Mouse (Mus musculus): ENCODE data around the gene Socs2. TPM values are rescaled to one million over a fixed set of nuclear protein-coding genes. Genes with fewer than 3 reads are reported as not detected.

The Socs2 gene
- polyA plus RNA-seq, 1 experiment, result 83.1 TPM

DNA sequence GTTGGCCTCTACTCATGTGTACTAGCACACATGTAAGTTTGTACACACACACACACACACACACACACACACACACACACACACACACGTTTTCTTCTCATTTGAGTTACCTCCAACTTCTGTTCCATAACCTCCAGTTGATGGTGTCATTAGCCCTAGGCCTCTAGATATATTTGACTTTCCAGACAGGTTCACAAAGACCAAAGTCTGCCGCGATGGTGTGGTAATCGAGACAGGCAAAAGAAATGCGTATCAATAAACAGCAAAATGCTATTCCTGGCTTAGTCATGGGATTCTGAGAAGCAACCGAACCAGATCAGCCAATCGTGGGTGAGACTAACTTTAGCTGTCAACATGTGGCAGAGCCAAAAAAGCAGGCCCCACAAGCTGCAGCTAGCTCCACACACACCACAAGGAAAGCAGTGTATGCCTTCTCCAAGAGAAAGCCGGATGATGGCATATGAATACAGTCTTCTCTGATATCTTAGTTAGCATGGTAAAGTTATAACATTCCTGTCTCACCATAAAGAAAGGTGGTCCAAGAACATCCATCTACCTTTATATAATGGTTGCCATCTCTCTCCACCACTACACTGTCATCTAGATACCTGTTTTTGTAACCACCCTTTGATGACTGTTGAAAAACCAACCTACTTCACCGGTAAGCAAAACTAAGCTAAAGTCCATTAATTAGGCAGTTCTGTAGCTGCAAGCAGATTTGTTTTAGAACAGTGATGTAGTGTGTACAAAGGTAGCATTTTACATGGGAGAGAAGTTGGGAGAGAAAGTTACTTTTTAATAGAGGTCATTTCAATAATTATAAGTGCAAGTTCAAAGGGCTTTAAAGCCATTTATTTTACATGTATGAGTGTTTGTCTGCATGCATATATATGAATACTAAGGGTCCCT lies 9.5 kb upstream of the Socs2 start:
- Histone ChIP-seq H3K4me3 (replicated peaks; ENCODE audit: extremely low read depth, low read depth, low read length) (no peak overlapping the region), H3K4me1 (ENCODE audit: control insufficient read depth, insufficient read depth, low read length) (no peaks in the 10 kb centered on the region)
- no peak for DNase-seq
- TF ChIP-seq CTCF (IDR thresholded peaks at IDR 0.05; ENCODE audit: insufficient read depth, low read length), result no peak
- no peak for TF ChIP-seq POLR2A (IDR thresholded peaks at IDR 0.05; ENCODE audit: borderline replicate concordance, extremely low read depth, low read depth, low read length)
- 90% methylated on average over 9 of the region's 9 CpGs for WGBS

DNA sequence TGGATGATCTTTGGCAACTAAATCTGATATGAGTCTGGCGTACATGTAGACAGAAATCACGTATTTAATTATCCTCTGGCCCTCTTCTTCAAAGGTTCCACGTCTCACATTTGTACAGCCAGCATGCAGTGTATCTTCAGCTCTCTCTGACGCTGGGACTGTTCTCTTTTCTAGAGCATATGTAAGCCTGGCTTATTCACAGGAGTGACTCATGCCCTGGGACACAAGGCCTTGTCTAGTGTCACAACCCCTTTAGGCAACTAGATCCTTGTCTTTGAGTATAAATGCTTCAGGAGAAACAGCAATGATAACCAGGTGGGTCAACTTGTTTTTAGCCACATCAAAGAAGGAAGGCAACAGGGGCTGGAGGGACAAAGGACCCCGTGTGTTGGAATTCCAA lies 5.7 kb upstream of the Socs2 start:
- TF ChIP-seq CTCF (IDR thresholded peaks at IDR 0.05; ENCODE audit: insufficient read depth, low read length), result no peak
- no peak for TF ChIP-seq POLR2A (IDR thresholded peaks at IDR 0.05; ENCODE audit: borderline replicate concordance, extremely low read depth, low read depth, low read length)
- WGBS, result 89% methylated on average over 5 of the region's 5 CpGs
- no peak for DNase-seq
- H3K4me3 ChIP-seq (replicated peaks; ENCODE audit: extremely low read depth, low read depth, low read length), result no peak overlapping the region
- H3K4me1 ChIP-seq (ENCODE audit: control insufficient read depth, insufficient read depth, low read length), result peaks cover 3% of the 10 kb centered on the region; the same call in 1 of the 2 replicates

DNA sequence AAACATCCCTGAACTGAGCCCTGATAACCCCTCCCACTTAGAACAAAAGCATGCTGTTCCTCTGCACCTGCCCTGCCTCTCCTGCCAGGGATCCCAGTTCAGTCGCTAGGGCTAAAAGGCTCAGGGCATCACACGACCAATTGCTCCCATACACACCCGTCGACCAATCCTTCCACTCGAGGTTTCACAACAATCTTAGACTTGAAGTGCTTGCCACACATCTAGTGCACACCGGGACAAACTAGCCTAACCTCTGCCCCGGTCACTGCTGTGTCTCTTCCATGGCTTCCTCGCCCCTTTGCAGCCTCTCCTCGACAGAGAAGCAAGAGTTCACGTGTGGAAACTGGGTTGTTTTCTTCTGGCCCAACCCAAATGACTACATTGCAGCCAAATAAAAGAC lies 3.3 kb upstream of the Socs2 start:
- no peak overlapping the region for H3K4me3 ChIP-seq (replicated peaks; ENCODE audit: extremely low read depth, low read depth, low read length)
- peaks cover 3% of the 10 kb centered on the region; the same call in 1 of the 2 replicates for H3K4me1 ChIP-seq (ENCODE audit: control insufficient read depth, insufficient read depth, low read length)
- DNase-seq, result no peak
- 69% methylated on average over 10 of the region's 10 CpGs for WGBS
- no peak for TF ChIP-seq CTCF (IDR thresholded peaks at IDR 0.05; ENCODE audit: insufficient read depth, low read length)

DNA sequence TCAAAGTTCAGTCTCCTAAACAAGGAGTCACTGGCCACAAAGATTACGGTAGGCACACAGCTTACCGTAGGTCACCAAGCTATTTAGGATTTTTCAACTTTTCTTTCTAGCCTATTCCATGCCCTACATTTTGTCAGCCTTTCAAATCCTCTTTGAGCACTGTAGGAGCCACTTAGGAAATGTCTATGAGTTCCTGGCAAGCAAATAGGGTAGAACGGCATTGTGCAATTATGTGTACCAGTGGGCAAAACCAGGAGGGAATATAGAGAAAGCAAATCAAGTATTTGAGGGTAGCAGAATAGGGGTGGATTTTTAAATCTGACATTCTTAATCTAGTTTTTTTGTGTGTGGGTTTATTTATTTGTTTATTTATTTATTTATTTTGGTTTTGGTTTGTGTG lies 2.7 kb upstream of the Socs2 start:
- Histone ChIP-seq H3K4me3 (replicated peaks; ENCODE audit: extremely low read depth, low read depth, low read length) (no peak overlapping the region), H3K4me1 (ENCODE audit: control insufficient read depth, insufficient read depth, low read length) (peaks cover 3% of the 10 kb centered on the region; the same call in 1 of the 2 replicates)
- no peak for DNase-seq
- 79% methylated on average over 3 of the region's 3 CpGs for WGBS
- TF ChIP-seq CTCF (IDR thresholded peaks at IDR 0.05; ENCODE audit: insufficient read depth, low read length), result no peak
- no peak for TF ChIP-seq POLR2A (IDR thresholded peaks at IDR 0.05; ENCODE audit: borderline replicate concordance, extremely low read depth, low read depth, low read length)

DNA sequence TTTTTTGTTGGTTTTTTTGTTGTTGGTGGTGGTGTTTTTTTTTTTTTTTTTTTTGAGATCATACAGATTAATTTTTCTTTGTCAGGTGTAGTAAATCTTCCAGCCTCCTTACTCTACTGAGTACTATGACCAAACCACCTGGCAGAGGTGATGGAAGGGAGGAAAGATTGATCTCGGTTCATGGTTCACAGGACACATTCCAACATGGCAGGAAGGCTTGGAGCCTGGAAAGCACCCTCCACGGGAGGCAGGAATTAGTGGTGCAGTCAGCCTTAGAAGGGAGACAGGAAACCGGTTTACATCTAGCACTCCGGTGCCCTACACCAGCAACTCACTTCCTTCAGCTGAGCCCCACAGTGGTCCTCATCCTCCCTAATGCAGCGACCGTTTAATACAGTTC lies 1.7 kb upstream of the Socs2 start:
- WGBS, result 62% methylated on average over 6 of the region's 6 CpGs
- TF ChIP-seq POLR2A (IDR thresholded peaks at IDR 0.05; ENCODE audit: borderline replicate concordance, extremely low read depth, low read depth, low read length) (no peak), CTCF (IDR thresholded peaks at IDR 0.05; ENCODE audit: insufficient read depth, low read length) (no peak)
- no peak for DNase-seq
- H3K4me3 ChIP-seq (replicated peaks; ENCODE audit: extremely low read depth, low read depth, low read length), result no peak overlapping the region
- peaks cover 3% of the 10 kb centered on the region; the same call in 1 of the 2 replicates for H3K4me1 ChIP-seq (ENCODE audit: control insufficient read depth, insufficient read depth, low read length)

DNA sequence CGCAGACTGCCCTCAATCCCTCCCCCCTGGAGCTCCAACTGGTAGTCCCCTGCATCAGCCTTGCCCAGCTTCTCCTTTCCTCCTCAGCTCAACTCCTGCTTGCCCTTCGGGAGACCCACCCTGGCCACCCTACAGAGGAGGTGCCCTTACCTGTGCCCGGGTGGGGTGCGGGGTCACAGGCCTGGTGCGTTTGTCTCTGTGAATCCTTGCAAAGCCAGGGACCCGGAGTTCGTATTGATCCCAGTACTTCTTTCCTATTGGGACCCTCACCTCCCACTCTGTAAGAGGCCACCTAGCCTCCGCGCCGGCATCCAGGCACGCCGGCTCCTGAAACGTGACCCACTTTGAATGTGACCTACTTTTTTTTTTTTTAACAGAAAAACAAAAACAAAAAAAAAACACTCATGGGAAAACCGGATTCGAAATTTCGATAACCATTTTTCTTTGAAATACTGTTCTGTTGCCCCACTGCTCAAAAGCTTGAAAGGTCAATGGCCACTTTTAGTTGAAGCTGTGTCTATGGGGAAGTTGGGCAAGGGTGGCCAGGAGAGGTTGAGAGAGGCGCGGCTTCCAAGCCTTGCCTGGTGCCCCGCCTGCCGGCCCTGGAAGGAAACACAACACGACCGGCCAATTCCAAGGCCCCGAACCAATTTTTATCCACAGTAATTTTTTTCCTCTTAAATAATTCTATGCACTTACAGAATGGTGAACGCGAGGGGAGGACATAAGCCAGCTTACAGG lies 686 bp upstream of the Socs2 start:
- no peak for TF ChIP-seq POLR2A (IDR thresholded peaks at IDR 0.05; ENCODE audit: borderline replicate concordance, extremely low read depth, low read depth, low read length)
- TF ChIP-seq CTCF (IDR thresholded peaks at IDR 0.05; ENCODE audit: insufficient read depth, low read length), result peak; percentile 74
- DNase-seq, result peak; percentile 78
- Histone ChIP-seq H3K4me3 (replicated peaks; ENCODE audit: extremely low read depth, low read depth, low read length) (peak overlapping the region; percentile 58), H3K4me1 (ENCODE audit: control insufficient read depth, insufficient read depth, low read length) (peaks cover 3% of the 10 kb centered on the region; the same call in 1 of the 2 replicates)
- 2% methylated on average over 25 of the region's 25 CpGs for whole genome bisulfite sequencing

DNA sequence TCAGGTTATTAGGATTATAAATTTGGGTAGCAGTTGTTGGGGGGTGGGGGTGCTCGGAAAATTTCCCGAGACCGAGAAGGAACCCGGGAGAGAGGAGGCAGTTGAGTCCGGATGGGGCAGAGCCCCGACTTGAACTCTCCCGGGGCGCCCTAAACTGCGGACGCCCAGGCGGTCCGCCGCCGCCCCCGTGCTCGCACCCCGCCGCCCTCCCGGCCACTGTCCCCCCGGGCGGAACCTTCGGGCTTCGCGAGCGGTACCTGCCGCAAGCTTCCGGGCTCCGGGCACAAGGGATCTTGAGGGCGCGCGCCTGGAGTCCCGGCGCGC lies 657 bp downstream of the Socs2 start:
- DNase-seq, result no peak
- WGBS, result 1% methylated on average over 34 of the region's 34 CpGs
- Histone ChIP-seq H3K4me3 (replicated peaks; ENCODE audit: extremely low read depth, low read depth, low read length) (peak overlapping the region; percentile 85), H3K4me1 (ENCODE audit: control insufficient read depth, insufficient read depth, low read length) (peaks cover 3% of the 10 kb centered on the region; the same call in 1 of the 2 replicates)
- TF ChIP-seq CTCF (IDR thresholded peaks at IDR 0.05; ENCODE audit: insufficient read depth, low read length), result no peak
- TF ChIP-seq POLR2A (IDR thresholded peaks at IDR 0.05; ENCODE audit: borderline replicate concordance, extremely low read depth, low read depth, low read length), result no peak

DNA sequence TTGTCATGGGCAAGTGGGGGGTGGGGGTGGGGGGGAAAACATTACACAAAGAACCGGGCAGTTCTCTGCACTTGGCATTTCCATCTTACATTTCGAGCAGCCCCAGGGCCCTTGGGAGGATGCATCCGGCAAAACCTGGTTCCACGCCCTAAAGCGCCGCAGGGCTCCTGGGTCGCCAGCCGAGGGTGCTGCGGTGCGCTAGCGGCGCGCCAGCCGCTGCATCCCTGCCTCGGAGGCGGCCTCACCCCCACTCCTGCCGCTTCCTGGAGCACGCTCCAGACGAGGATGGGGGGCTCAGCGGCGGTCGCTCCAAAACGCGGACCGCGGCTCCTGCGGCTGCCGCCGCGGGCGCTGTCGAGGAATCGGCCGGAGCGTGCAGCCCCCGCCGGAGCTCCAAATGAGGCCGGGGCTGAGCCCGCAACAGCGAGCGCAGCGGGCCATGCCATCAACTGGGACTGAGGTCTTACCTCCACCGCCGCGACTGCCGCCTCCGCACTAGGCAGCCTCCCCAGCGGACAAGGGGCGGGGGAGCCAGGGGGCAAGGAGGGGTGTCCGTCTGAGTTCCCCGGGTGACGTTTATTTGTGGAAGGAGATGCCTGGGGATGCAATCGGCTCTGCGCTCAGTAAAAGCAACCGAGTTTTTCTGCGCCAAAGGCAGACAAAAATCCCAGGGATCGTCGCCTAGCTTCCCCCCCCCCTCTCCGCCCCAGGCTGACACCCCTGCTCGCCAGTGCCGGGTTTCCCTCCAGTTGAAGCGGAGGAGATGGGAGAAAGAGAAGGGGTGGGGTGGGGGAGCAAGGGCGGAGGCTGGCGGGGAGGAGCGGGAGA lies 1.2 kb downstream of the Socs2 start:
- WGBS, result under 1% methylated on average over 65 of the region's 65 CpGs
- peak overlapping the region; percentile 85 for H3K4me3 ChIP-seq (replicated peaks; ENCODE audit: extremely low read depth, low read depth, low read length)
- TF ChIP-seq CTCF (IDR thresholded peaks at IDR 0.05; ENCODE audit: insufficient read depth, low read length), result no peak
- TF ChIP-seq POLR2A (IDR thresholded peaks at IDR 0.05; ENCODE audit: borderline replicate concordance, extremely low read depth, low read depth, low read length), result peak; percentile 36; the same call in 1 of the 2 replicates
- peak; percentile 75 for DNase-seq
- H3K4me1 ChIP-seq (ENCODE audit: control insufficient read depth, insufficient read depth, low read length), result peaks cover 3% of the 10 kb centered on the region; the same call in 1 of the 2 replicates

DNA sequence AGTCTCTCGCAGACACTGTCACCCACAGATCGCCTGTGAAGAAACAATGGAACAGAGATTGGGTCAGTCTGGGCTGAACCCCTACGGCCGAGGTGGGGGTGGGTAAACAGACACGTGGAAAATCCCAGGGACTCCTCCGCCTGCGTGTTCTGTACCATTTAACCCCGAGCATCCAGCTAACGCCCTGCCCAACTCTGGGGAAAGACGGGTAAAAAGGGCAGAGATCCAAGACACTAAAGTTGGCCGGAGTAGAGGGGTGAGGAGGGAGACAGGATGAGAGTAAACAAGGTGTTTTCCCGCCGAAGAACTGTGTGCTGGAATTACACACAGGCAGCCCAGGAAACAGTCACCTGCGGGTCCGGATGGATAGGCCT lies 1.8 kb downstream of the Socs2 start:
- DNase-seq, result peak; percentile 65
- TF ChIP-seq POLR2A (IDR thresholded peaks at IDR 0.05; ENCODE audit: borderline replicate concordance, extremely low read depth, low read depth, low read length) (no peak), CTCF (IDR thresholded peaks at IDR 0.05; ENCODE audit: insufficient read depth, low read length) (no peak)
- H3K4me1 ChIP-seq (ENCODE audit: control insufficient read depth, insufficient read depth, low read length), result peaks cover 3% of the 10 kb centered on the region; the same call in 1 of the 2 replicates
- H3K4me3 ChIP-seq (replicated peaks; ENCODE audit: extremely low read depth, low read depth, low read length), result peak overlapping the region; percentile 85
- under 1% methylated on average over 15 of the region's 15 CpGs for WGBS

Measured in lung, adult 2 months (tissue).